Mouse (Mus musculus) kidney, adult 2 months (tissue): ENCODE results near the gene Csf3. TPM values are rescaled to one million over a fixed set of nuclear protein-coding genes. Genes with fewer than 3 reads are reported as not detected.
A peak's percentile ranks its signal among the peaks of the same experiment; 100 is the strongest.

Source experiments
- DNase-seq: peaks from one replicate; pipeline ENCODE4 v3.0.0; 2021
- H3K27ac ChIP-seq: fragments of 200-500 bp; 2 replicates; pipeline ENCODE4 v1.5.1; 2012; ENCODE audit warnings: low read depth, low read length, control low read depth, inconsistent platforms; ENCODE audit not compliant: insufficient read depth
- H3K27me3 ChIP-seq: fragments of 200-500 bp; replicated peaks from 2 replicates; pipeline ENCODE4 v1.6.1; 2012; ENCODE audit warnings: mild to moderate bottlenecking, moderate library complexity, low read length, inconsistent platforms; ENCODE audit not compliant: control insufficient read depth, insufficient read depth
- H3K36me3 ChIP-seq: fragments of 200-500 bp; 2 replicates; pipeline ENCODE4 v1.6.1; 2012; ENCODE audit warnings: mild to moderate bottlenecking, moderate library complexity, low read length, inconsistent platforms; ENCODE audit not compliant: control insufficient read depth, insufficient read depth
- H3K4me1 ChIP-seq: fragments of 200-500 bp; 2 replicates; pipeline ENCODE4 v1.6.1; 2011; ENCODE audit warnings: low read length; ENCODE audit not compliant: control insufficient read depth, insufficient read depth
- H3K4me3 ChIP-seq: fragments of 200-500 bp; 2 replicates; pipeline ENCODE4 v1.5.1; 2011; ENCODE audit warnings: mild to moderate bottlenecking, low read depth, low read length, control low read depth; ENCODE audit not compliant: insufficient read depth
- CTCF ChIP-seq: fragments of 200-500 bp; conservative IDR thresholded peaks from 2 replicates; pipeline ENCODE4 v1.5.1; 2011; ENCODE audit warnings: low read depth, mild to moderate bottlenecking, control low read depth, low read length, moderate library complexity, mixed read lengths; ENCODE audit not compliant: insufficient read depth, insufficient read length
- POLR2A ChIP-seq: fragments of 200-500 bp; IDR thresholded peaks from one replicate; pipeline ENCODE4 v1.6.1; 2011; ENCODE audit warnings: low read depth, low read length, control low read depth
- WGBS: fragments of 180-500 bp; shearing (Covaris S2); methylation state at CpG from one replicate; pipeline ENCODE4 v1.1.7; 2018; 5-methylcytosine and 5-hydroxymethylcytosine counted together
- polyA plus RNA-seq: library from polyadenylated mRNA; depleted of rRNA; stranded (reverse); fragments of >200 nt; gene quantifications from 2 replicates; pipeline ENCODE4 v1.2.3, GENCODE M21; 2012

The Csf3 gene
- polyA plus RNA-seq, 1 experiment, result not detected

DNA sequence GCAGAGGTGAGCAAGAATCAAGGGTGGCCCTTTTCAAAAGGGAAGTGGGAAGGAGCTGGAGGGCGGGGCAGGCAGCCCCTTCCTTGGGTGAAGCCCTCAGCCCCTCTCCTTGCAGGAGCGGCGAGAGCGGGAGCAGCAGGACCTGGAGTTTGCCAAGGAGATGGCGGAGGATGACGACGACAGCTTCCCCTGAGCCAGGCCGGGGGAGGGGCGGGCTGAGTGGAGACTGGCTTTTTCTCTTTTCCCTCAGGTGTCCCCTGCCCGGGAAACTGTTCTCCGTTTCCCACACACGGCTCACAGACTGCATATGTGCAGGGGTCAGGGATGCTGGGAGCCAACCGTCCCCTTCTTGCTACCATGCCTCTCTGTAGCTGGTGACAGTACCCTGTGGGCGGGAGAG, 5.7 kb upstream of the Csf3 start:
- Histone ChIP-seq H3K27ac (no peak overlapping the region), H3K4me1 (peaks cover 11% of the 10 kb centered on the region), H3K4me3 (no peak overlapping the region), H3K27me3 (no peaks in the 10 kb centered on the region), H3K36me3 (peaks cover 7% of the 10 kb centered on the region)
- 68% methylated on average over 14 of the region's 14 CpGs for WGBS
- TF ChIP-seq CTCF, result no peak
- no peak for TF ChIP-seq POLR2A
- no peak for DNase-seq

DNA sequence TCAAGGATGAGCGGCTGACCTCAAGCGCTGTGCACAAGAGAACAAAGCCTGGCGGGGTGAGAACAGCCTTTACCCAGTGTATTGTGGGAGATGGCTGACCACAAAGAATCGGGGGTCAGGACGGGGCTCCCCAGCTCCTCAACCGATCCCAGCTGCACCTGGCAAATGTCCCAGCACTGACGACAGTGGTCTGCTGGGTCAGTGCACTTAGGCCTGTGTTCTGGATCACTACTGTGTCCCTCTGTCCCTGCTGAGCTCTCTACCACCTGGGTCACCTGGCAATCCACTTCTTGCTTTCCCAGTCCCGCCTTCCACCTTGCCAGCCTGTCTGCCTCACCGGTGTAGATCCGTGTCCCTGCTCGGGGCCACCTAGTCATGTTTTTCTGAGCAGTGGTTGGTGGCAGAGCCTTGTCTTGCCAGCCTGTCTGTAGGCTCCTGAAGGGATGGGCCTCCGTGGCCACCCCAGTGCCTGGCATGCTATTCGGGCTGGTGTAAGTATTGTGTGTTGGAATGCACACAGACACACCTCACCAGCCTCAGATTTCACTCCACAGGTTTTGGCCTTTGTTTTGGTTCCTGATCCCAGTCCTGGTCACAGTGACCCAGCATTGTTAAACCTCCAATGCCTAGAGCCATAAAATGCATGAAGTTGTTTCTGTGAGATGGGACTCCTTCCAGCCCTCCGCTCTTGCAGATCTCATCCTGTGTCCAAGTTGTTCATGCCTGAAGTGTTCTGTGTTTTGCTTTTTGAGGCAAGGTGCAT, 4.4 kb upstream of the Csf3 start:
- TF ChIP-seq CTCF, result no peak
- TF ChIP-seq POLR2A, result no peak
- no peak for DNase-seq
- Histone ChIP-seq H3K27ac (no peak overlapping the region), H3K4me3 (no peak overlapping the region), H3K36me3 (peaks cover 4% of the 10 kb centered on the region), H3K27me3 (no peaks in the 10 kb centered on the region), H3K4me1 (peaks cover 11% of the 10 kb centered on the region)
- 47% methylated on average over 14 of the region's 14 CpGs for WGBS

DNA sequence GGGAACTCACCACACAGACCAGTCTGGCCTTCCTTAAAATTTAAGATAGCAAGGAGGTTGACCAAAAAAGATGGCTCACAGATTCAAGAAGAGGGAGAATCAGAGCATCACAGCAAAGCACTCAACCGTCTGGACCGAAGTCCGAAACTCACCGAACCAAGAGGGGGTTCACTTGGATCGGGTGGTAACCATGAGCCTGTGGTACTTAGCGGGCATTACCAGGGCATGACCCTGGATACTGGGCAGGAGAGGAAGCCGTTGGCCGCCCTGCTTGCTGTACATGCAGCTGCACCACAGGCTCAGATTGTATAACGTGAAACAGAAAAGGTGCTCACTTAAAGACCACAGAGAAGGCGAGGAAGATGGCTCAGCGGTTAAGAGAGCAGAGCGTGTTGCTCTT, 3.8 kb upstream of the Csf3 start:
- DNase-seq, result peak; percentile 66
- Histone ChIP-seq H3K4me1 (peaks cover 11% of the 10 kb centered on the region), H3K27me3 (no peaks in the 10 kb centered on the region), H3K27ac (no peak overlapping the region), H3K4me3 (no peak overlapping the region), H3K36me3 (peaks cover 4% of the 10 kb centered on the region)
- WGBS, result 59% methylated on average over 12 of the region's 12 CpGs
- TF ChIP-seq POLR2A (no peak), CTCF (no peak)

DNA sequence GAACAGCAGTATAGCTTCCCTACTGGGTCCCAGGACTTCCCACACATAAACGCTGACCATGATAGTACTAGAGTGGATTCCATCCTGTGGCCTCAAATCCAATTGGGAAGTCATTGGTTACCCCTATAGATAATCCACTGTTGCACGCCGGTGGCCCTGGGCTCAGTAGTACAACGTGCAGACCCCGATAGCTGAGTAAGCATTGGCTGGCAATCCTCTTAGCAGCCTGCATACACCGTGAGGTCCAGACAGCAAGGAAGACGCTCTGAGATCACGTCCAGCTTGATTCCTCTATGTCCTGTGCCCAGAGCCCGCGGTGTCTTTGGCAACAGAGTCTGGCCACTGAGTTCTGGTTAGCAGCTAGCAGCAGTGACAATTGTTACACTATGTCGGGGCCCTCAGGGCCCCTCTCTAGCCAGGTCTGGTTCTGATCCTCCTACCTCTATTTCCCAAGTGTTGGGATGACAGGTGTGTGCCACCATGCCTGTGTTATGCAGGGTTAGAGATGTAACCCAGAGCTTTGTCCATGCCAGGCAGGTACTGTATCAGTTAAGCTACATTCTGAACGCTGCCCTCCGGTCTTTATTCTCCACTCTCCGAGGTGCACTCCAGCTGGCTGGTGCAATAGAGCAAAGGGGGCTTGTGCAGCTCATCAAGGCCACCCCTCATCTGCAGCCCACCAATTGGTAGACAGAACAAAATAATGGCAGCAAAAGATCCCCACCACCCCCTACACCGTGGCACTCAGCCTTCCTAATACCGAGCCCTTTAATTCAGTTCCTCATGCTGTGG, 2.0 kb upstream of the Csf3 start:
- DNase-seq, result no peak

DNA sequence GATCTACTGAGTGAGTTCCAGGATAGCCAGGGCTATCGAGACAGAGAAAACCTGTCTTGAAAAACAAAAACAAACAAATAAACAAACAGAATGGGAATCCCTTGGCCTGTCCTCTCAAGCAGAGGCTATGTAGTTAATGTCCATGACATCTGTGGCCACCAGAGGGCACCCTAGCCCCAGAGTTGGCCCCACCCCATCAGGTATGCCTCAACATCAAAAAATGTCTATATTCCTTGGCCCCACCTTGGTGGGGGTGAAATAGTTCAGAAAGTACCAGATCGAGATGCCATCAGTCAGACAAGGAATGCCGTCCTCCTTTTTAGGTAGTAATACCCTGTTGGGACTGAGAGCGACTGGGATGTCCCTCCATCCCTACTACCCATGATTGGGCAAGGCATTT, 1.2 kb upstream of the Csf3 start:
- 23% methylated on average over 4 of the region's 4 CpGs for WGBS
- TF ChIP-seq CTCF (peak; percentile 90), POLR2A (no peak)
- no peaks in the 10 kb centered on the region; the same call in 1 of the 2 replicates for H3K36me3 ChIP-seq
- H3K4me3 ChIP-seq, result no peak overlapping the region
- H3K27me3 ChIP-seq, result no peaks in the 10 kb centered on the region
- H3K27ac ChIP-seq, result no peak overlapping the region
- peak; percentile 83 for DNase-seq
- H3K4me1 ChIP-seq, result peaks cover 11% of the 10 kb centered on the region

More for the DNA sequence above, 2.0 kb upstream of the Csf3 start:
- Histone ChIP-seq H3K36me3 (peaks cover 4% of the 10 kb centered on the region), H3K4me1 (peaks cover 11% of the 10 kb centered on the region), H3K27ac (no peak overlapping the region), H3K4me3 (no peak overlapping the region), H3K27me3 (no peaks in the 10 kb centered on the region)
- 84% methylated on average over 16 of the region's 16 CpGs for WGBS
- no peak for TF ChIP-seq CTCF
- TF ChIP-seq POLR2A, result no peak

DNA sequence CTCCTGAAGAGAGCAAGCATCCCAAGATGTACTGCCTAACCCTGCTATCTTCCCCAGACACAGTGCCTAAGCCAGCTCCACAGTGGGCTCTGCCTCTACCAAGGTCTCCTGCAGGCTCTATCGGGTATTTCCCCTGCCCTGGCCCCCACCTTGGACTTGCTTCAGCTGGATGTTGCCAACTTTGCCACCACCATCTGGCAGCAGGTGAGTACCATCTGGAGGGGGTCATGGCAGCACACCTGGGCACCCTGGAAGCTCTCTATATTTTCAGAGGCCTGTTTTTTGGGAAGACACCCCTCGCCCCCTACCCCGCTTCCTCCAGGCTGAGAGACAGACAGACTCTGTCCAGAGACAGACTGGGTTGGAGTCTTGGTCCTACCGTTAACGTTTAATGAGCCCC, 1.3 kb downstream of the Csf3 start:
- no peak for TF ChIP-seq POLR2A
- no peak for TF ChIP-seq CTCF
- no peaks in the 10 kb centered on the region for H3K4me1 ChIP-seq
- WGBS, result 65% methylated on average over 5 of the region's 5 CpGs

DNA sequence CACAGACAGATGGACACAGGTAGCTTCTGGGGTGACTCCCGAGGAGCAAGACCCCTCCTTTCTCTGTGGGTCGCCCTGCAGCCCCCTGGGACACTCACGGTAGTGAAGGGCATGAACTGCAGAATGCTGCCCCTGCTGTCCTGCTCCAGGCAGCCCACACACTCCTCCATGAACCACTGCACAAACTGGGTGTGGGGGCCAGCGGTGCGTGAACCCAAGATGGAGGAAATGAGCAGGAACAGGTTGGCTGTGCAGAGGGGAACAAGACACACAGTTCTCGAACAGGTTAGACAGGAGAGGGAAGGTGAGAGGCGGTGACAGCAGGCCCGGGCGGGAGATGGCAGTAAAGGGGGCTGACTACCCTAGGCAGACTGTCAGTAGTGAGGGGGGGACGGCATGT, 4.0 kb downstream of the Csf3 start:
- peaks cover 18% of the 10 kb centered on the region for H3K4me1 ChIP-seq
- no peaks in the 10 kb centered on the region for H3K27me3 ChIP-seq
- no peak overlapping the region for H3K4me3 ChIP-seq
- no peak for DNase-seq
- TF ChIP-seq CTCF (no peak), POLR2A (no peak)
- H3K27ac ChIP-seq, result no peak overlapping the region
- H3K36me3 ChIP-seq, result no peaks in the 10 kb centered on the region; the same call in 1 of the 2 replicates
- WGBS, result 79% methylated on average over 10 of the region's 10 CpGs

More for the DNA sequence above, 1.3 kb downstream of the Csf3 start:
- no peak for DNase-seq
- Histone ChIP-seq H3K36me3 (no peaks in the 10 kb centered on the region; the same call in 1 of the 2 replicates), H3K4me3 (no peak overlapping the region), H3K27me3 (no peaks in the 10 kb centered on the region), H3K27ac (no peak overlapping the region)
